Mouse (Mus musculus): ENCODE measurements around the gene Pskh1. TPM values are rescaled to one million over a fixed set of nuclear protein-coding genes. Genes with fewer than 3 reads are reported as not detected.
A peak's percentile ranks its signal among the peaks of the same experiment; 100 is the strongest.

Pskh1 gene
- polyA plus RNA-seq, 1 experiment: 18.0 TPM

- Histone ChIP-seq H3K27ac (replicated peaks; ENCODE audit: low read depth, low read length) (no peak within 1 kb of the TSS), H3K4me3 (ENCODE audit: insufficient read depth, low read depth, low read length) (no peak within 1 kb of the TSS), H3K4me1 (ENCODE audit: control insufficient read depth, insufficient read depth, insufficient read length, low read length) (no peaks in the 10 kb centered on the region; the same call in 1 of the 2 replicates)
These were observed 33.5 kb downstream of the Pskh1 start, which contains the start of gene Ctrl for GRCm38 (mm10) chr8:105933762-105934161. Gene Ctrl, minus strand, starts transcription at chr8:105933862.

- Histone ChIP-seq H3K4me3 (ENCODE audit: insufficient read depth, low read depth, low read length) (no peak overlapping the region), H3K27ac (replicated peaks; ENCODE audit: low read depth, low read length) (no peak overlapping the region), H3K4me1 (ENCODE audit: control insufficient read depth, insufficient read depth, insufficient read length, low read length) (no peaks in the 10 kb centered on the region; the same call in 1 of the 2 replicates)
These were observed 34.9 kb downstream of the Pskh1 start for GRCm38 (mm10) chr8:105935105-105935504.

GRCm38 (mm10) chr8:105935863-105936603, 35.8 kb downstream of the Pskh1 start:
- Histone ChIP-seq H3K4me3 (ENCODE audit: insufficient read depth, low read depth, low read length) (peak overlapping the region; percentile 48; the same call in 1 of the 2 replicates), H3K4me1 (ENCODE audit: control insufficient read depth, insufficient read depth, insufficient read length, low read length) (no peaks in the 10 kb centered on the region; the same call in 1 of the 2 replicates), H3K27ac (replicated peaks; ENCODE audit: low read depth, low read length) (peak overlapping the region; percentile 20; the same call in 1 of the 2 replicates)

- peak overlapping the region; percentile 80 for H3K4me3 ChIP-seq (ENCODE audit: insufficient read depth, low read depth, low read length)
- H3K27ac ChIP-seq (replicated peaks; ENCODE audit: low read depth, low read length): peak overlapping the region; percentile 87
- H3K4me1 ChIP-seq (ENCODE audit: control insufficient read depth, insufficient read depth, insufficient read length, low read length): no peaks in the 10 kb centered on the region; the same call in 1 of the 2 replicates
These were observed 36.7 kb downstream of the Pskh1 start for GRCm38 (mm10) chr8:105936866-105937475.

GRCm38 (mm10) chr8:105937496-105938305, 37.5 kb downstream of the Pskh1 start:
- Histone ChIP-seq H3K27ac (replicated peaks; ENCODE audit: low read depth, low read length) (peak overlapping the region; percentile 87), H3K4me1 (ENCODE audit: control insufficient read depth, insufficient read depth, insufficient read length, low read length) (no peaks in the 10 kb centered on the region; the same call in 1 of the 2 replicates), H3K4me3 (ENCODE audit: insufficient read depth, low read depth, low read length) (peak overlapping the region; percentile 80)

- Histone ChIP-seq H3K4me3 (ENCODE audit: insufficient read depth, low read depth, low read length) (peak within 1 kb of the TSS; percentile 80), H3K4me1 (ENCODE audit: control insufficient read depth, insufficient read depth, insufficient read length, low read length) (no peaks in the 10 kb centered on the region; the same call in 1 of the 2 replicates), H3K27ac (replicated peaks; ENCODE audit: low read depth, low read length) (peak within 1 kb of the TSS; percentile 87)
These were observed 38.0 kb downstream of the Pskh1 start, which contains the start of gene Psmb10 for GRCm38 (mm10) chr8:105938306-105938669. Gene Psmb10, minus strand, starts transcription at chr8:105938444.

GRCm38 (mm10) chr8:105942026-105942425, 41.8 kb downstream of the Pskh1 start:
- H3K4me3 ChIP-seq (ENCODE audit: insufficient read depth, low read depth, low read length): no peak overlapping the region
- no peaks in the 10 kb centered on the region for H3K4me1 ChIP-seq (ENCODE audit: control insufficient read depth, insufficient read depth, insufficient read length, low read length)
- no peak overlapping the region for H3K27ac ChIP-seq (replicated peaks; ENCODE audit: low read depth, low read length)

- H3K4me1 ChIP-seq (ENCODE audit: control insufficient read depth, insufficient read depth, insufficient read length, low read length): no peaks in the 10 kb centered on the region
- H3K27ac ChIP-seq (replicated peaks; ENCODE audit: low read depth, low read length): no peak overlapping the region
These were observed 42.3 kb downstream of the Pskh1 start for GRCm38 (mm10) chr8:105942542-105942941.

GRCm38 (mm10) chr8:105943321-105943739, 43.1 kb downstream of the Pskh1 start, which contains the start of gene Lcat:
Gene Lcat, minus strand, starts transcription at chr8:105943382.
- H3K4me3 ChIP-seq (ENCODE audit: insufficient read depth, low read depth, low read length): no peak within 1 kb of the TSS
- no peak within 1 kb of the TSS for H3K27ac ChIP-seq (replicated peaks; ENCODE audit: low read depth, low read length)
- no peaks in the 10 kb centered on the region for H3K4me1 ChIP-seq (ENCODE audit: control insufficient read depth, insufficient read depth, insufficient read length, low read length)

More at GRCm38 (mm10) chr8:105942542-105942941, 42.3 kb downstream of the Pskh1 start:
- no peak overlapping the region for H3K4me3 ChIP-seq (ENCODE audit: insufficient read depth, low read depth, low read length)

GRCm38 (mm10) chr8:105949350-105949749, 49.1 kb downstream of the Pskh1 start:
- Histone ChIP-seq H3K4me1 (ENCODE audit: control insufficient read depth, insufficient read depth, insufficient read length, low read length) (no peaks in the 10 kb centered on the region), H3K27ac (replicated peaks; ENCODE audit: low read depth, low read length) (no peak overlapping the region), H3K4me3 (ENCODE audit: insufficient read depth, low read depth, low read length) (no peak overlapping the region)

GRCm38 (mm10) chr8:105951057-105951659, 50.9 kb downstream of the Pskh1 start:
- no peak overlapping the region for H3K27ac ChIP-seq (replicated peaks; ENCODE audit: low read depth, low read length)
- no peak overlapping the region for H3K4me3 ChIP-seq (ENCODE audit: insufficient read depth, low read depth, low read length)
- no peaks in the 10 kb centered on the region for H3K4me1 ChIP-seq (ENCODE audit: control insufficient read depth, insufficient read depth, insufficient read length, low read length)

- Histone ChIP-seq H3K27ac (replicated peaks; ENCODE audit: low read depth, low read length) (no peak overlapping the region), H3K4me3 (ENCODE audit: insufficient read depth, low read depth, low read length) (no peak overlapping the region), H3K4me1 (ENCODE audit: control insufficient read depth, insufficient read depth, insufficient read length, low read length) (peaks cover 13% of the 10 kb centered on the region; the same call in 1 of the 2 replicates)
These were observed 56.3 kb downstream of the Pskh1 start for GRCm38 (mm10) chr8:105956556-105956955.

GRCm38 (mm10) chr8:105957813-105958212, 57.6 kb downstream of the Pskh1 start:
- H3K4me1 ChIP-seq (ENCODE audit: control insufficient read depth, insufficient read depth, insufficient read length, low read length): peaks cover 13% of the 10 kb centered on the region; the same call in 1 of the 2 replicates
- no peak overlapping the region for H3K27ac ChIP-seq (replicated peaks; ENCODE audit: low read depth, low read length)
- H3K4me3 ChIP-seq (ENCODE audit: insufficient read depth, low read depth, low read length): no peak overlapping the region

- Histone ChIP-seq H3K4me3 (ENCODE audit: insufficient read depth, low read depth, low read length) (no peak overlapping the region), H3K4me1 (ENCODE audit: control insufficient read depth, insufficient read depth, insufficient read length, low read length) (peaks cover 13% of the 10 kb centered on the region; the same call in 1 of the 2 replicates), H3K27ac (replicated peaks; ENCODE audit: low read depth, low read length) (no peak overlapping the region)
These were observed 59.1 kb downstream of the Pskh1 start for GRCm38 (mm10) chr8:105959350-105959749.
